20 mouse cellular contexts compared by ENCODE assay signal in the genomic region with DNA sequence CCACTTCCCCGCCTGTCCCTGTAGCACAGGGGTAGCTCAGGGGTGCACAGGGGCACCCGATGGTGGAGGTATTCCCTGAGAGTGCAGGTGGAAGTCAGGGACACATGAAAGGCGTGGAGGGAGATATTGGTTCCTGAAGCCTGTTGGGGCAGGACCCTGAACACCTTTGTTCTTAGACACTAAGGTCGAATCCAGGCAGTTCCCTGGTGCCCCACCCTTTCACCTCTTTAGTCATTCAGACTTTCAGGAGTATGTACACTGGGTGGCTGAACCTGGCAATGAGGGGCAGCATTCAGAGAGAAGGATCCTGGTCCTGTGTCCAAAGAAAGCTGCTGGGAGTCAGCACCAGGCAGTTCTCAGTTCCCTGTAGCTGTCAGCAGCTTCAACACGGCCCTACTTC. TPM values are rescaled to one million over a fixed set of nuclear protein-coding genes. Genes with fewer than 3 reads are reported as not detected.
DNase-seq lines count a peak whose midpoint lies in the region; ATAC-seq and TF ChIP-seq lines count a peak whose summit lies in the region.
"Had no signal": no experiment of that assay in that cellular context is flagged by ENCODE, and none has a peak within 500 bp of the region (broad histone marks: within the 10 kb centered on the region; RNA-seq: fewer than 3 reads in every experiment).

No protein-coding gene starts in this region.

- TF ChIP-seq CTCF in E14TG2a.4 (conservative IDR thresholded peaks at IDR 0.05; ENCODE audit: low read length) (no peak), ES-Bruce4 (IDR thresholded peaks at IDR 0.05; ENCODE audit: low read depth, low read length) (no peak)

- TF ChIP-seq POLR2A in ES-Bruce4 (IDR thresholded peaks at IDR 0.05; ENCODE audit: insufficient read depth, low read length): no peak

- ATAC-seq in liver, embryonic 12.5 days: no peak
- ATAC-seq: forebrain, embryonic 15.5 days; intestine, embryonic 15.5 days had no signal

- H3K9me3 ChIP-seq in heart, embryonic 10.5 days: no peaks in the 10 kb centered on the region
- H3K9me3 ChIP-seq in E14TG2a.4 (ENCODE audit: low read length): peaks cover 21% of the 10 kb centered on the region
- H3K9me3 ChIP-seq in ES-Bruce4 (replicated peaks; ENCODE audit: control insufficient read depth, insufficient read depth, low read length, poor library complexity, severe bottlenecking): no peaks in the 10 kb centered on the region
- no peaks in the 10 kb centered on the region for H3K9me3 ChIP-seq in liver, embryonic 12.5 days (replicated peaks)
- H3K9me3 ChIP-seq: embryonic facial prominence, embryonic 12.5 days; forebrain, embryonic 15.5 days; hindbrain, embryonic 10.5 days; intestine, embryonic 15.5 days had no signal

- no peak for DNase-seq in heart, embryonic 10.5 days (ENCODE audit: low spot score)
- no peak for DNase-seq in heart, adult 18-20 months
- DNase-seq in ZHBTc4 (ENCODE audit: low read depth, low spot score): peak; percentile 76
- DNase-seq: adrenal gland, postnatal 10 days; cerebellum, adult 11 months; gastrocnemius, postnatal 25 days; kidney, adult 18-20 months had no signal

- 0 out of 2 replicates have a peak, but pooled peaks have one; percentile 29 for TF ChIP-seq EP300 in ES-Bruce4 (IDR thresholded peaks at IDR 0.05; ENCODE audit: insufficient read depth, low read depth, low read length)

- WGBS in heart, embryonic 10.5 days: 66% methylated on average over 5 of the region's 5 CpGs
- WGBS in liver, embryonic 12.5 days (ENCODE audit: insufficient replicate concordance): 51% methylated on average over 5 of the region's 5 CpGs

- H3K4me1 ChIP-seq in heart, embryonic 10.5 days: peaks cover 64% of the 10 kb centered on the region
- H3K4me1 ChIP-seq in E14TG2a.4 (replicated peaks; ENCODE audit: low read depth, low read length) (peaks cover 87% of the 10 kb centered on the region), ES-Bruce4 (ENCODE audit: control insufficient read depth, insufficient read depth, low read length) (peaks cover 15% of the 10 kb centered on the region)
- 0 out of 2 replicates have a peak, but pooled peaks cover 5% of the 10 kb centered on the region for H3K4me1 ChIP-seq in liver, embryonic 12.5 days
- H3K4me1 ChIP-seq: embryonic facial prominence, embryonic 12.5 days; intestine, embryonic 15.5 days had no signal

- H3K4me3 ChIP-seq in heart, embryonic 10.5 days: 0 out of 2 replicates have a peak overlapping the region, but pooled peaks have one; percentile 0
- peak overlapping the region; percentile 56 for H3K4me3 ChIP-seq in E14TG2a.4 (replicated peaks; ENCODE audit: low read length)
- H3K4me3 ChIP-seq in ES-Bruce4 (ENCODE audit: low read depth, low read length): no peak overlapping the region
- no peak overlapping the region for H3K4me3 ChIP-seq in liver, embryonic 12.5 days
- H3K4me3 ChIP-seq: embryonic facial prominence, embryonic 12.5 days; forebrain, embryonic 15.5 days; hindbrain, embryonic 10.5 days; intestine, embryonic 15.5 days had no signal

- H3K27ac ChIP-seq in heart, embryonic 10.5 days: peak overlapping the region; percentile 83; the same call in 1 of the 2 replicates
- peak overlapping the region; percentile 96 for H3K27ac ChIP-seq in ES-Bruce4 (ENCODE audit: insufficient read depth, low read length)
- H3K27ac ChIP-seq in liver, embryonic 12.5 days: no peak overlapping the region
- H3K27ac ChIP-seq: embryonic facial prominence, embryonic 12.5 days; forebrain, embryonic 15.5 days; hindbrain, embryonic 10.5 days; hindbrain, embryonic 14.5 days; intestine, embryonic 15.5 days had no signal

- no peak overlapping the region for H3K9ac ChIP-seq in ES-Bruce4 (ENCODE audit: low read depth, poor library complexity, severe bottlenecking)
- H3K9ac ChIP-seq in liver, embryonic 12.5 days: no peak overlapping the region
- H3K9ac ChIP-seq: embryonic facial prominence, embryonic 12.5 days; forebrain, embryonic 15.5 days; hindbrain, embryonic 14.5 days; intestine, embryonic 15.5 days had no signal

- H3K27me3 ChIP-seq in heart, embryonic 10.5 days (ENCODE audit: insufficient read depth, poor library complexity, severe bottlenecking): peaks cover 31% of the 10 kb centered on the region
- H3K27me3 ChIP-seq in E14TG2a.4 (ENCODE audit: insufficient read depth, low read length): no peaks in the 10 kb centered on the region
- no peaks in the 10 kb centered on the region for H3K27me3 ChIP-seq in ES-Bruce4 (ENCODE audit: control insufficient read depth, insufficient read depth, low read length, poor library complexity, severe bottlenecking)
- H3K27me3 ChIP-seq in liver, embryonic 12.5 days (replicated peaks): peaks cover 32% of the 10 kb centered on the region
- H3K27me3 ChIP-seq: forebrain, embryonic 15.5 days had no signal

- H3K4me2 ChIP-seq in liver, embryonic 12.5 days: no peak overlapping the region
- H3K4me2 ChIP-seq: embryonic facial prominence, embryonic 12.5 days; forebrain, embryonic 15.5 days; hindbrain, embryonic 14.5 days; intestine, embryonic 15.5 days had no signal

- peaks cover 5% of the 10 kb centered on the region; the same call in 1 of the 2 replicates for H3K36me3 ChIP-seq in heart, embryonic 10.5 days
- peaks cover 35% of the 10 kb centered on the region for H3K36me3 ChIP-seq in E14TG2a.4 (ENCODE audit: insufficient read depth, low read length)
- H3K36me3 ChIP-seq in ES-Bruce4 (ENCODE audit: control insufficient read depth, insufficient read depth, low read length, poor library complexity, severe bottlenecking): no peaks in the 10 kb centered on the region
- peaks cover 5% of the 10 kb centered on the region; the same call in 1 of the 2 replicates for H3K36me3 ChIP-seq in liver, embryonic 12.5 days
- H3K36me3 ChIP-seq: embryonic facial prominence, embryonic 12.5 days; forebrain, embryonic 15.5 days; intestine, embryonic 15.5 days had no signal

RNA-seq across cellular contexts. Expression of a gene that starts 10.0 kb away (rescaled TPM):
- polyA plus RNA-seq in heart, embryonic 10.5 days (2016; fragmentation: Nextera tagmentation; extraction: Ambion mirVana): 13.0 and 19.2 TPM in 2 replicates
- 100 to 1,000 TPM; 203 to 216 TPM for total RNA-seq in heart, adult 18-20 months (2021)
- polyA plus RNA-seq in ES-Bruce4 (2011; ENCODE audit: insufficient read depth, insufficient read length, low read depth, missing spikeins): 4.4 and 4.9 TPM in 2 replicates
- 6.7 and 7.0 TPM in 2 replicates for polyA plus RNA-seq in liver, embryonic 12.5 days (2016; fragmentation: Nextera tagmentation; extraction: Ambion mirVana)

RNA-seq across cellular contexts. Expression of a gene that starts 24.1 kb away (rescaled TPM):
- 0.21 and 1.1 TPM in 2 replicates for polyA plus RNA-seq in heart, embryonic 10.5 days (2016; fragmentation: Nextera tagmentation; extraction: Ambion mirVana)
- total RNA-seq in heart, adult 18-20 months (2021): not detected
- 2.4 and 2.7 TPM in 2 replicates for polyA plus RNA-seq in ES-Bruce4 (2011; ENCODE audit: insufficient read depth, insufficient read length, low read depth, missing spikeins)
- 0.19 and 0.36 TPM in 2 replicates for polyA plus RNA-seq in liver, embryonic 12.5 days (2016; fragmentation: Nextera tagmentation; extraction: Ambion mirVana)
- total RNA-seq: gastrocnemius, postnatal 25 days; granulocyte monocyte progenitor cell, adult 5-6 weeks had no signal
- polyA plus RNA-seq: heart, postnatal 0 days had no signal

RNA-seq across cellular contexts. Expression of a gene that starts 29.7 kb away (rescaled TPM):
- polyA plus RNA-seq in heart, embryonic 10.5 days (2016; fragmentation: Nextera tagmentation; extraction: Ambion mirVana): 0.20 TPM in 1 of 2 replicates, not detected in the other
- total RNA-seq in heart, adult 18-20 months (2021): not detected
- polyA plus RNA-seq in ES-Bruce4 (2011; ENCODE audit: insufficient read depth, insufficient read length, low read depth, missing spikeins): not detected in 2 replicates
- not detected in 2 replicates for polyA plus RNA-seq in liver, embryonic 12.5 days (2016; fragmentation: Nextera tagmentation; extraction: Ambion mirVana)
- total RNA-seq: adrenal gland, postnatal 10 days; common myeloid progenitor, adult 5-6 weeks; gastrocnemius, postnatal 25 days; granulocyte monocyte progenitor cell, adult 5-6 weeks had no signal
- polyA plus RNA-seq: brain, embryonic 14.5 days; embryonic facial prominence, embryonic 12.5 days; forebrain, embryonic 11.5 days; forebrain, embryonic 15.5 days; heart, postnatal 0 days; hindbrain, embryonic 10.5 days had no signal

RNA-seq across cellular contexts. Expression of a gene that starts 37.9 kb away (rescaled TPM):
- 65.0 and 74.3 TPM in 2 replicates for polyA plus RNA-seq in heart, embryonic 10.5 days (2016; fragmentation: Nextera tagmentation; extraction: Ambion mirVana)
- 10 to 100 TPM; 17.5 to 30.0 TPM for total RNA-seq in heart, adult 18-20 months (2021)
- polyA plus RNA-seq in ES-Bruce4 (2011; ENCODE audit: insufficient read depth, insufficient read length, low read depth, missing spikeins): 48.3 and 50.6 TPM in 2 replicates
- 41.3 and 43.0 TPM in 2 replicates for polyA plus RNA-seq in liver, embryonic 12.5 days (2016; fragmentation: Nextera tagmentation; extraction: Ambion mirVana)

RNA-seq across cellular contexts. Expression of a gene that starts 44.2 kb away (rescaled TPM):
- polyA plus RNA-seq in heart, embryonic 10.5 days (2016; fragmentation: Nextera tagmentation; extraction: Ambion mirVana): 0.02 and 4.4 TPM in 2 replicates
- total RNA-seq in heart, adult 18-20 months (2021): not detected
- not detected in 2 replicates for polyA plus RNA-seq in ES-Bruce4 (2011; ENCODE audit: insufficient read depth, insufficient read length, low read depth, missing spikeins)
- 15.1 and 15.4 TPM in 2 replicates for polyA plus RNA-seq in liver, embryonic 12.5 days (2016; fragmentation: Nextera tagmentation; extraction: Ambion mirVana)
- total RNA-seq: gastrocnemius, postnatal 25 days had no signal
- polyA plus RNA-seq: embryonic facial prominence, embryonic 12.5 days; forebrain, embryonic 11.5 days; forebrain, embryonic 15.5 days; heart, postnatal 0 days; hindbrain, embryonic 10.5 days; hindbrain, embryonic 14.5 days had no signal

Comparison
In these comparisons a context has a peak if more than half of its experiments do, and no peak if none do; other contexts are left out.
1. H3K4me3 ChIP-seq: peak in heart, embryonic 10.5 days (single experiment) and E14TG2a.4 (single experiment); none in ES-Bruce4 (single experiment) and liver, embryonic 12.5 days (single experiment).